Mouse (Mus musculus) forebrain, postnatal 0 days (tissue): ENCODE measurements around the gene Fam189a2. TPM values are rescaled to one million over a fixed set of nuclear protein-coding genes. Genes with fewer than 3 reads are reported as not detected.

Source experiments
- ATAC-seq: fragments of 200-750 bp; cut with Nextera tagmentation; 2 replicates; pipeline ENCODE4 v1.8.0; 2017; ENCODE audit warnings: mild to moderate bottlenecking, moderate library complexity
- DNase-seq: peaks from one replicate; pipeline ENCODE4 v3.0.0-alpha.2; 2015
- H3K27ac ChIP-seq: fragments of 300-500 bp; sonication (generic); 2 replicates; pipeline ENCODE4 v1.5.1; 2014; ENCODE audit warnings: low read depth, mild to moderate bottlenecking, antibody characterized with exemption, low read length, moderate library complexity, mixed read lengths
- H3K27me3 ChIP-seq: fragments of 300-500 bp; sonication (generic); 2 replicates; pipeline ENCODE4 v1.6.1; 2014; ENCODE audit warnings: mild to moderate bottlenecking, low read length, mixed read lengths; ENCODE audit not compliant: insufficient read depth
- H3K36me3 ChIP-seq: fragments of 300-500 bp; sonication (generic); 2 replicates; pipeline ENCODE4 v1.6.1; 2014; ENCODE audit warnings: mild to moderate bottlenecking, moderate library complexity; ENCODE audit not compliant: insufficient read depth
- H3K4me1 ChIP-seq: fragments of 300-500 bp; sonication (generic); 2 replicates; pipeline ENCODE4 v1.6.1; 2014; ENCODE audit warnings: antibody characterized with exemption; ENCODE audit not compliant: insufficient read depth
- H3K4me2 ChIP-seq: fragments of 300-500 bp; sonication (generic); 2 replicates; pipeline ENCODE4 v1.6.1; 2014; ENCODE audit warnings: low read depth, mild to moderate bottlenecking, moderate library complexity
- H3K4me3 ChIP-seq: fragments of 300-500 bp; sonication (generic); 2 replicates; pipeline ENCODE4 v1.5.1; 2014; ENCODE audit warnings: low read depth, low read length, mixed read lengths
- H3K9ac ChIP-seq: fragments of 300-500 bp; sonication (generic); 2 replicates; pipeline ENCODE4 v1.6.1; 2014; ENCODE audit warnings: mild to moderate bottlenecking
- H3K9me3 ChIP-seq: fragments of 300-500 bp; sonication (generic); 2 replicates; pipeline ENCODE4 v1.6.1; 2016; ENCODE audit warnings: low read length
- CTCF ChIP-seq: sonication (generic); IDR thresholded peaks from 2 replicates; pipeline ENCODE4 v1.5.1; 2016; ENCODE audit warnings: antibody characterized with exemption, control low read depth, low read depth
- WGBS: fragments of 180-500 bp; shearing (Covaris S2); extraction: QIAGEN DNeasy Blood & Tissue Kit; methylation state at CpG from one replicate; pipeline ENCODE4 v1.1.7; 2014; 5-methylcytosine and 5-hydroxymethylcytosine counted together
- polyA plus RNA-seq: library from polyadenylated mRNA; unstranded; fragments of >200 nt; fragmentation: Nextera tagmentation; extraction: Ambion mirVana; gene quantifications from 2 replicates; pipeline ENCODE4 v1.2.1, GENCODE M21; 2015
- total RNA-seq: library from RNA; depleted of rRNA; stranded (reverse); fragments of >200 nt; gene quantifications from 2 replicates; pipeline ENCODE4 v1.2.3, GENCODE M21; 2014

The Fam189a2 gene
- total and polyA plus RNA-seq, 2 experiments from 2014 or later = 2.5 to 8.2 TPM

GRCm38 (mm10) chr19:23957563-23957962 is 73.3 kb downstream of the Fam189a2 start:
- H3K4me3 ChIP-seq = no peak overlapping the region
- 74% methylated on average over 7 of the region's 7 CpGs for WGBS

GRCm38 (mm10) chr19:23956299-23956975 is 74.4 kb downstream of the Fam189a2 start:
- no peak overlapping the region for H3K4me3 ChIP-seq
- no peak for TF ChIP-seq CTCF
- DNase-seq (no peak), ATAC-seq (no peak)
- no peaks in the 10 kb centered on the region for H3K27me3 ChIP-seq
- no peaks in the 10 kb centered on the region for H3K36me3 ChIP-seq
- 76% methylated on average over 17 of the region's 17 CpGs for WGBS
- no peaks in the 10 kb centered on the region for H3K4me1 ChIP-seq
- no peak overlapping the region for H3K9ac ChIP-seq
- no peak overlapping the region for H3K27ac ChIP-seq
- no peaks in the 10 kb centered on the region for H3K9me3 ChIP-seq
- no peak overlapping the region for H3K4me2 ChIP-seq

More at GRCm38 (mm10) chr19:23957563-23957962, 73.3 kb downstream of the Fam189a2 start:
- TF ChIP-seq CTCF = no peak
- DNase-seq (no peak), ATAC-seq (no peak)
- Histone ChIP-seq H3K27ac (no peak overlapping the region), H3K27me3 (no peaks in the 10 kb centered on the region), H3K9ac (no peak overlapping the region), H3K9me3 (no peaks in the 10 kb centered on the region), H3K4me1 (no peaks in the 10 kb centered on the region), H3K4me2 (no peak overlapping the region), H3K36me3 (no peaks in the 10 kb centered on the region)

DNA sequence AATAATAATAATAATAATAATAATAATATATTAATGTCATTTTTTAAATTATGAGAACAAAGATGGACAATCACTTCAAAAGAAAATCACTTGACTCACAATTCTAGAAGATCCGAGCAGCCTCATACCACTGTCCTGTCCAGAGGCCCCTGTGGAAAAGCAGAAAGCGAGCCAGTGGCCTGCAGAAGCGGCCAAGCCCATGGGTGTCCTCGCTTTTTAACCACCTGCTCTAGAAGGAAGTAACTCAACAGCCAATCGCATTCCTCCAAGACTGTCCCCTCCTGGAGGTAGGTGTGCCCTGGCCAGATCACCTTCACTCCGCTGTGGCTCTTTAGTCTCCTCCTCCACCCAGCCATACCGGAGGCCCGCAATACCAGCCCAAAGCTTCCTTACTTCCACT is 75.4 kb downstream of the Fam189a2 start:
- no peak for ATAC-seq
- WGBS = 94% methylated on average over 8 of the region's 8 CpGs
- H3K27ac ChIP-seq = no peak overlapping the region

DNA sequence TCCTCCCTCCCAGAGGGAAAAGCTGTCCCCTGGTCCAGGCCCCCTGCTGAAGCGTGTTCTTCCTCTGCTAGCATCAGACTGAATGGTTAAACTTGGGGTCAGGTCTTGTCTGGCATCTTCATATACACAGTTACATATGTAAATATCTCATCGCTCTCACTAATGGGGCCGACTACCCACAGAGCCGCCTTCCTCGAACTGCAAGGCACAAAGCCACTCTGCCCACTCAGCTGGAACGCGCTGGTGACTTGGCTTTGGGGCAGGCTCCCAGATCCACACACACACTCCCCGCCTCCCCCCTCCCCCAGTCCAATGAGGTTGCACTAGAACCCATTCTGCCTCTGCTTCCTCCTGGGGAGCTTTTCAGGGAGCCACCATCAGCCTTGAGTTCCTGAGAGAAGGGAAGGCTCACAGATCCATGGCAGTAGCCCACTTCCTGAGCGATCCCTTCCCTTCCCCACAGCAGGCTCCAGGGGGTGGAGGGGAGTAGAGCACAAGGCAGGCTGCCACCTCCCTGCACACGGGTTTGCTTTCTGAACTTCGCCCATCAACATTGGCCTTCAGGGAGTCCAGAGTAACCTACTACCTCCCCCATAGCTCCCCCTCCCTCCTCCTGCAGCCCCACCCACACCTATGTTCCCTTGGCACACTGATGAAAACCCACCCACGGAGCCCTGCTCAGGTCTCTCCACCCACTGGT is 82.4 kb downstream of the Fam189a2 start:
- Histone ChIP-seq H3K27me3 (no peaks in the 10 kb centered on the region), H3K27ac (no peak overlapping the region), H3K4me2 (no peak overlapping the region), H3K4me3 (no peak overlapping the region), H3K36me3 (peaks cover 45% of the 10 kb centered on the region), H3K9ac (no peak overlapping the region), H3K4me1 (no peaks in the 10 kb centered on the region), H3K9me3 (no peaks in the 10 kb centered on the region)
- TF ChIP-seq CTCF = no peak
- WGBS = 22% methylated on average over 12 of the region's 12 CpGs
- ATAC-seq (no peak), DNase-seq (no peak)

More for the DNA sequence above, 75.4 kb downstream of the Fam189a2 start:
- Histone ChIP-seq H3K36me3 (no peaks in the 10 kb centered on the region), H3K4me3 (no peak overlapping the region), H3K4me1 (no peaks in the 10 kb centered on the region), H3K4me2 (no peak overlapping the region), H3K9me3 (no peaks in the 10 kb centered on the region), H3K27me3 (no peaks in the 10 kb centered on the region), H3K9ac (no peak overlapping the region)
- no peak for DNase-seq
- no peak for TF ChIP-seq CTCF

DNA sequence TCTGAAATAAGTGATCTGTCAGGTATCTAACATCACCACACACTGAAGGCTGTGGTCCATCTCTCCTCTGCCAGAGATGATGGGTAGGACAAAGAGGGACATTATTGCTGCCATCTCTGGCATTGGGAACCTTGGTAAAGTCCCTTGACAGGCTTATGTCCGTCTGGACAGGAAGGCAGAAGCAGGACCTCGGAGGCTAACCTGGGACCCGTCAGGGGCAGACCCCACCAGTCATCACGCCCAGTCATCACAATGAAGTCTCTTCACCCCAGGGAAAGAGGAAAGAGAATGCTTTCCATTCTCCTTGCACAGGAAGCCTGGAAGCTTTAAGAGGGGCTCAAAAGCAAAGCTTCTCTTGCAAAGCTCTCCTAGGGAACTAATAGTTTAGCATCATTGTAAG is 82.9 kb downstream of the Fam189a2 start:
- no peak overlapping the region for H3K9ac ChIP-seq
- H3K4me3 ChIP-seq = no peak overlapping the region
- peaks cover 51% of the 10 kb centered on the region for H3K36me3 ChIP-seq
- no peak for ATAC-seq
- no peaks in the 10 kb centered on the region for H3K4me1 ChIP-seq
- 22% methylated on average over 4 of the region's 4 CpGs for WGBS
- no peak for TF ChIP-seq CTCF
- no peak for DNase-seq
- H3K9me3 ChIP-seq = no peaks in the 10 kb centered on the region
- H3K27ac ChIP-seq = no peak overlapping the region
- H3K4me2 ChIP-seq = no peak overlapping the region
- no peaks in the 10 kb centered on the region for H3K27me3 ChIP-seq

- Histone ChIP-seq H3K4me2 (no peak overlapping the region), H3K4me3 (no peak overlapping the region), H3K27ac (no peak overlapping the region), H3K27me3 (no peaks in the 10 kb centered on the region), H3K9me3 (no peaks in the 10 kb centered on the region), H3K36me3 (peaks cover 59% of the 10 kb centered on the region), H3K4me1 (no peaks in the 10 kb centered on the region), H3K9ac (no peak overlapping the region)
- 83% methylated on average over 4 of the region's 4 CpGs for WGBS
- no peak for ATAC-seq
- DNase-seq = no peak
- TF ChIP-seq CTCF = no peak
Measured at GRCm38 (mm10) chr19:23946751-23947150, 84.1 kb downstream of the Fam189a2 start.

DNA sequence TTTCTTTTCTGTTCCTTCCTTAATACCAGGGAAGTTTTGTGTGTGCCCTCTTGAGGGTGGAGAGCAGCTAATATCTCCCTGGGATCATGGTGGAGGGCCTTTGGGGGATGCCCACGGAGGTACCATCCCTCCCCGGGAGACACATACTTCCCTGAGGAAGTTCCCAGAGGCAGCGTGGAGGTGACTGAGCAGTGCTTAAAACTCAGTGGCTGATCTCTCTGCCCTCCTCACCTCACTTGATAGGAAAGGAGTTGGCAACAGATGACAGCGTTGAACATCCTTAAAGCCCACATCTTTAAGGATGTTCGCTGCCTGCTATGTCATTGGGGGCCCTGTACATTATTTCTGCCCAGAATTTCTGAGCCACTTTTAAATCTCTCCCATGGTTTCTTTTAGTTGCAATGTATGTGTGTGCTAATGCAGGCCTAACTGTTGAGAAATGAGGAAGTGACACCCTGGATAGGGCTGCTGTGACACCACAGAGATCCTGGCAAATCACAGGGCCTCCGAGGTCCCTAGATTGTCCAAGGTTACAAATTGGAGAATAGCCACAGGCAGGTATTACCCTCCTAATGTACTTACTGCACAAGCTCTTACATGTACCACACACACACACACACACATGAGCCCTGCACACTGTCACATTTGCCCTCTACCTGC is 84.7 kb downstream of the Fam189a2 start:
- no peak for TF ChIP-seq CTCF
- H3K27ac ChIP-seq = no peak overlapping the region
- ATAC-seq (no peak), DNase-seq (no peak)
- no peaks in the 10 kb centered on the region for H3K9me3 ChIP-seq
- no peaks in the 10 kb centered on the region for H3K27me3 ChIP-seq
- H3K9ac ChIP-seq = no peak overlapping the region
- no peak overlapping the region for H3K4me2 ChIP-seq
- WGBS = 88% methylated on average over 6 of the region's 6 CpGs
- no peaks in the 10 kb centered on the region for H3K4me1 ChIP-seq
- H3K36me3 ChIP-seq = peaks cover 65% of the 10 kb centered on the region
- H3K4me3 ChIP-seq = no peak overlapping the region
